Mouse (Mus musculus) layer of hippocampus, adult 2 months (tissue): ENCODE data around the gene Dnajb6. TPM values are rescaled to one million over a fixed set of nuclear protein-coding genes. Genes with fewer than 3 reads are reported as not detected.
A peak's percentile ranks its signal among the peaks of the same experiment; 100 is the strongest.

ENCODE experiments used
- DNase-seq, 2 experiments: peaks; one replicate each; pipeline ENCODE4 v3.0.0; 2022; ENCODE audit warnings: low spot score in 2 of 2
- H3K27ac ChIP-seq: fragments of 200-600 bp; 2 replicates; pipeline ENCODE4 v1.8.1; 2022
- H3K4me3 ChIP-seq: fragments of 200-600 bp; 2 replicates; pipeline ENCODE4 v1.8.1; 2022; ENCODE audit warnings: mild to moderate bottlenecking
- CTCF ChIP-seq: fragments of 200-600 bp; conservative IDR thresholded peaks from 2 replicates; pipeline ENCODE4 v1.8.1; 2022; ENCODE audit warnings: antibody characterized with exemption, mild to moderate bottlenecking, moderate library complexity
- total RNA-seq, 2 experiments: library from RNA; stranded (reverse); gene quantifications; 2 replicates each; pipeline ENCODE4 v1.2.3; 2021

The Dnajb6 gene
- total RNA-seq, 2 experiments from 2014 or later: 173 to 175 TPM

DNA sequence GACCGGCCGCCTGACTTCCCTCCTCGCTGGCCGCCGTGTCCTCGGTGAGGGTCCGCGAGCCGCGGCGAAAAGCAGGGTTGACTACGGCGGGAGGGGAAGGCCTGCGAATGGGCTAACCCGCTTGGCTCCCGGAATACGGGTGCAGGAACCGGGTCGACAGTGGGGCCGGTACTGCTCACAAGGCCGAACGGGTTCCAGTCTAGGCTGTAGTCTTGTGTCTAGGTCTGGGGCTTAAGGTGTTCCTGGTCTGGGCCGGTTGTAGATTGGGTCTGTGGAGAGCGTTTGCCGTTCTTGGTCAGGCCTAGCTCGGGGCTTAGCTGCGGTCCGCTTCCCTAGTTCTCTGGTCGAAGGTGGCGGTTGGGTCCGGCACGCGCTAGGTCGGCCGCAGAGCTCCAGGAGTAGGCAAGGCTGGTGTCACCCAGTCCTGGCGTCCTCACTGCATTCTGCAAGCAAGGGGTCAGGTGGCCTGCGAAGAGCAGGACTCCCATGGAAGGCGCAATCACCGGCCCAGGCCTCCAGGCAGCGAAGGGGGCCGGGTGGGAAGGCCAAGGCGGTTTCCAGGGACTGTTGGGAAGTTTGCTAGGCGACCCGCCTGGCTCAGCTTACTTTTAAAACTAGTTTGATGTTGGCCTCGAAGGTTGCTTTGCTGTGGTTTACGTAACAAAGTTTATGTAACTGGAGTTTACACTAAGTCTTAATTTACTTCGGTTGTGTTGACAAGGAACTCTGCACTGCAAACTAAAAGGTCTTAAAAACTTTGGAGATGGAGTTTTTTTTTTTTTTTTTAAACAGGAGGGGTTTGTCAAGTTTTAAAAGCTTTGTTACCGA, 799 bp downstream of the Dnajb6 start:
- DNase-seq: peak in 1 of 2 experiments; percentile 38
- no peak for TF ChIP-seq CTCF

DNA sequence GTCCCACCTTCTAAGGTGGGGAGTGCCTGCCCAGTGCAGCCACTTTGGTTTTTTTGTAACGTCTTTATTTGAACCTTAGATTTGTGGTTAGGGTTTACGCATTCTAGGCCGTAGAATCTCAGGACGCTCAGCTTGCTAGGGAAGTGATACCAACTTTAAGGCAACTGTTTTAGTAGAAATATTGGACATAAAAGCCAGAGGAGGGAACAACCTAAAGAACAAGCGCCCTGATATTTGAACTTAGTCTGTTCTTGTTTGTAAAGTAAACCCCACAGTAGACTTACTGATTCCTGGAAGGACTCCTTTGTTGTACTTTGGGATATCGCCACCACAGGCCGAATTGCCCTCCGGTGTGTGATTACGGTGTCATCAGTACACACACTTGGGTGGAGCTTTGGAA, 1.5 kb downstream of the Dnajb6 start:
- peak overlapping the region; percentile 98; the same call in 1 of the 2 replicates for H3K27ac ChIP-seq
- no peak for DNase-seq
- TF ChIP-seq CTCF: no peak
- H3K4me3 ChIP-seq: peak overlapping the region; percentile 89

More for the DNA sequence above, 799 bp downstream of the Dnajb6 start:
- H3K27ac ChIP-seq: peak overlapping the region; percentile 98
- peak overlapping the region; percentile 89 for H3K4me3 ChIP-seq

DNA sequence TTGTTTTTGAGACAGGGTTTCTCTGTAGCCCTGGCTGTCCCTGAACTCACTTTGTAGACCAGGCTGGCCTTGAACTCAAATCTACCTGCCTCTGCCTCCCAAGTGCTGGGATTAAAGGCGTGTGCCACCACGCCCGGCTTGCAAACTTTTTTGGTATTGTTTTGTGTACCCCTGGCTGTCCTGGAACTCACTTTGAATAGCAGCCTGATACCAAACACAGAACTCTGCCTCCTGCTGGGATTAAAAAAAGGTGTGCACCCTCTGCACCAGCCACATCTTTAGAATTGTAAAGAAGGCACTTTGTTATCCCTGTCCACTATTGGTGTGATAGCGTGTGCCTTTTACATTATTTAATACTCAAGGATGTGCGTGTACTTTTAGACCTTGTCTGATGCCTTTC, 2.0 kb downstream of the Dnajb6 start:
- DNase-seq: no peak
- Histone ChIP-seq H3K4me3 (peak overlapping the region; percentile 89; the same call in 1 of the 2 replicates), H3K27ac (no peak overlapping the region)
- no peak for TF ChIP-seq CTCF

DNA sequence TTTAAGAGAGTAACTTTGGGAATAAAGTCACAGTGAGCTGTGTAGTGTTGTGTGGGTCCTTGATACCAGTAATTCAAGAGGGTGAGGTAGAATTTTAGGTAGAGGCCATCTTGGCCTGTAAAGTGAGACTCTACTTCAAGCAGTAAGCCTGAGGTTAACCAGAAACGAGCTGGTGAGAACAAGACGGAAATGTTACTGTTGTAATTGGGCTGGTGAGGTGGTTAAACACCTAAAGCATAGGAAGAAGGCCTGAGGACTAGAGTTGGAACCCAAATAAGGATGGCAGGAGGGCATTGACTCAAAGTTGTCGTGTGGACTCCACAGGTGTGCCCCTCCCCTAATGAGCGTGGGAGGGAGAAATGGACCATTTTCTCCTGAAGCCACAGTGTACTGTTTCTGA, 2.6 kb downstream of the Dnajb6 start:
- TF ChIP-seq CTCF: no peak
- Histone ChIP-seq H3K4me3 (no peak overlapping the region), H3K27ac (no peak overlapping the region)
- no peak for DNase-seq

DNA sequence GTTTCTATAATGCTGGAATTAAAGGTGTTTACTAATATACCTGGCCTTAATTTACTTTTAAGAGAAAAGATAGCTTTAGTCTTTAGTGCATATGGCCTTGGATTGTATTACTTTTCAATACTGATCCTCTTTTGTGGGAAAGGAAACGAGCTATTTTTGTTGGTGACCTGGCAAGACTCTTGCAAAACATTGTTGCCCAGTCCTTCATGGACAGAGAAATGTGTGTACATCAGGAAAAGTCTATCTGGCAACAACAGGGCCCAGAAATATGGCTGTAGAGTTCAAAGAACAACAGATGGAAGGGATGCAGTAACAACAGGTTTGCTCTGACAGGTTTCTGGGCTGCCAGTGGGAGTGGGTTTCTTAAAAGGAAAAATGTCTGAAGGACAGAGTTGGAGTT, 5.2 kb downstream of the Dnajb6 start:
- no peak for TF ChIP-seq CTCF
- 0 out of 2 replicates have a peak overlapping the region, but pooled peaks have one; percentile 14 for H3K27ac ChIP-seq

DNA sequence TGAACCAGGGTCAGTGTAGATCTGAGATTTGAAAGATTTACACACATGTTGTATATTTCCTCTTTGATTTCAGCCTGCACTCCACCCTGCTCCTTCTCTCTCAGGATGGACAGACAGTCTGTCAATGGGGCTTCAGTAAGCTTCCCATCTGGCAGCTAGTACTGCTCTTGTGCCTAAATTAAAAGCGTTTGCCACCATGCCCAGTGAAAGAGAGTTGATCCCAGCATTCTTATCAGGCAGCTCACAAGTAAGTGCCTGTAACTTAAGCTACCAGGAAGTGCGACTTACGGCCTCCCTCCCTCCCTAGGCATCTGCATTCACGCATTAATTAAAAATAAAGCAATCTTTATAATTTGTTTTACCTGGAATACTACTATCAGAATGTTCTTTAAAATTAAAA, 5.6 kb downstream of the Dnajb6 start:
- no peak for DNase-seq
- H3K27ac ChIP-seq: 0 out of 2 replicates have a peak overlapping the region, but pooled peaks have one; percentile 14
- TF ChIP-seq CTCF: no peak
- no peak overlapping the region for H3K4me3 ChIP-seq

More for the DNA sequence above, 5.2 kb downstream of the Dnajb6 start:
- no peak for DNase-seq
- H3K4me3 ChIP-seq: no peak overlapping the region

DNA sequence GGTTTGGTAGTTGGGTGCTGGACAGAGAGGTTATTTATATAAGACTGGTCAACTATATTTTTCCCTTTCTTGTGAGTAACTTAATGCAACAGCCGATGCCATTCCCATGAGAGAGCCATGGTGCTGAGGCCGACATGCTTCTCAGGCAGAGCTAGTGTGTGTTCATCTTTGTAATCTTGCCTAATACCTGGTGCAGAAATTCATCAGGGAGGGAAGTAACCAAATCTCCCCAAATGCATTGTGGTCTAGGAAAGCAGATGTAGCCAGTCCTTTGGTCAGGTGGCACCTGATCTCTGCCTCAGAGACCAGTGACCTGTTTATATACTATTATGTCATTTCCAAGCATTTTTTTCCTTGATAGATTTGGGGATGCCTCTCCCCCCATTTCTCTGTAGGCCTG, 12.2 kb downstream of the Dnajb6 start:
- Histone ChIP-seq H3K27ac (no peak overlapping the region), H3K4me3 (no peak overlapping the region)
- DNase-seq: no peak
- no peak for TF ChIP-seq CTCF

DNA sequence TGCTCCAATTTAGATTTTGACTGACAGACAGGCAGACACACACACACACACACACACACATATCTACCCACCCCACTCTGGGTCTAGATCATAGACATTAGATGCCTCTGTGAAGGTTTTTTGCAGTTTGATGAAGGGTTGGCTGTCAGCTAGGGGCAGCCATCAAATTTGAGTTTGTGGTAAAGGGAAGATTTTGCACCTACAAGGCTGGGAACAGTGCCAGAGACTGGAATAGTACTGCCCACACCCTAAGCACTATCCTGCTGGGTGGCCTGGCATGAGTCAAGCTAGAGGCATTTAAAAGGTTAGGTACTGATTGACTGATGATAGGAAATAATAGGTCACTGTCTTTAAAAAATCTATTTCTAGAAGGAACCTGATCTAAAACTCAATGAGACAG, 15.8 kb downstream of the Dnajb6 start:
- TF ChIP-seq CTCF: no peak
- H3K27ac ChIP-seq: no peak overlapping the region
- H3K4me3 ChIP-seq: no peak overlapping the region
- no peak for DNase-seq

DNA sequence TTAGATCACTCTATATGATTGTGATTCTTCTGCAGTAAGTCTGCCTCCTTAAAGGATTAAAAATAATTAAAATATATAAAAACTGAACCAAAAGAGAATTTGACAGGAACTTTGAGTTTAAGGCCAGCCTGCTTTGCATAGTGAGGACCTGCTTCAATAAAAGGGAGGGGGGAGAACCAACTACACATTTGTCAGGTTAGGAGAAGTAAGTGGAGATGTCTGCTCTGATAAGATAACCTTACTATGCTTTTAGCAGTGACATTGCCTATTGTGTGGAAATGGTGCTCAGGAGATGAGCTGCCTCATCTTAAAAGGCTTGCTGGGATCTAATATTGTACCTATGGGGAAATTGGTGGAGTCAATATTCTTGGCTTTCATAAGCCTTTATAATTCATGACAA, 17.4 kb downstream of the Dnajb6 start:
- DNase-seq: no peak
- no peak overlapping the region for H3K4me3 ChIP-seq
- TF ChIP-seq CTCF: no peak
- H3K27ac ChIP-seq: no peak overlapping the region

DNA sequence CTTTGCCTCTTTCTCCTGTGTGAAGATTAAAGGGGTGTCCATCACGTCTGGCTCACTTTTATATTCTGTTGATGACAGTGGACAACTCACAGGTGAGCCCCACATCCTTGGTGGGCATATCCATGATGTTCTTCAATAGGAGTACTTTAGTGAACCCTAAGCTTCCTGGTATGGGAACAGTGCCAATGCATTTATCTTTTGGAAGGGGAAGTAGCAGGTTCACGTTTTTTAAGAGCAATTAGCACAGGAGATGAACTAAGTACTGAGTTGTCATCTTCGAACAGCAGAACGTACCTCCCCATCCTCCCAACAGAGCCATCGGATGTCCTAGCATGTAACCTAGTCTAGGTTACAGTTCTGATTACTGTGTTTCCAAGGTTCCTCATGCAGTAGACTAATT, 23.8 kb downstream of the Dnajb6 start:
- no peak for TF ChIP-seq CTCF

DNA sequence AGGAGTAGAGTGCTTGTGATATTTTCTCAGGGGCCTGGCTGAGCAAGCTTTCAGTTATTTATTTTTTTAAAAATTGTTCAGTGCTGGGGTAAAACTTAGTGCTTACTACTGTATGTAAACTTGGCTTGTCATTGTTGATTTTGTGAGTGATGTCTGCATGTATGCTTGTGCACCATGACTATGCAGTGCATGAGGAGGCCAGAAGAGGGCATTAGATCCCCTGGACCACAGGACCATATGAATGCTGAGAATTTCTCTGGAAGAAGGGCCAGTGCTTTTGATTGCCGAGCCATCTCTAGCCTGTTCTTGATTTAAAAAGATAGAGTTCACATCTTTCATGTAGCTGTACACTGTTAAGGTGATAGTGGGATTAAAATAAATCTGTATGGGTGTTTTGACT, 35.4 kb downstream of the Dnajb6 start:
- no peak for DNase-seq
- Histone ChIP-seq H3K27ac (no peak overlapping the region), H3K4me3 (no peak overlapping the region)
- peak; percentile 49 for TF ChIP-seq CTCF

More for the DNA sequence above, 23.8 kb downstream of the Dnajb6 start:
- no peak for DNase-seq
- Histone ChIP-seq H3K27ac (no peak overlapping the region), H3K4me3 (no peak overlapping the region)

DNA sequence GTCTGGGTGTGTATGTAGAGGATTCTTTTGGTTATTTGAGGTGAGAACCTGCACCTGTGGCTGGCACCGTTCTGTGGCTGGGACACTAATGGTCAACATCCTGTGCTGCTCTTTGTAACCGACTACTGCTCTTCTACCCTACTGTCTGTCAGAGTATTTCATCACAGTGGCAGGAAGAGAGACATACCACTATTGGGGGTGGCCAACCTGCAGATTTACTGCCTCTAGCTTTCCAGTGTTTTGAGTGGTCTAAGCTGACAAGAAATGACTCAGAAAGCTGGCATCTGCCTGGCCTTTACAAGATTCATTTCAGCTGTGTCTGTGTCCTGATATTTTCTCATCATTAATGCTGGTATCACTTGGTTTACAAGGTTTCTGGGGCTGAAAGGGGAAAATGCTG, 36.5 kb downstream of the Dnajb6 start:
- no peak for DNase-seq
- H3K27ac ChIP-seq: peak overlapping the region; percentile 82
- no peak for TF ChIP-seq CTCF
- no peak overlapping the region for H3K4me3 ChIP-seq

DNA sequence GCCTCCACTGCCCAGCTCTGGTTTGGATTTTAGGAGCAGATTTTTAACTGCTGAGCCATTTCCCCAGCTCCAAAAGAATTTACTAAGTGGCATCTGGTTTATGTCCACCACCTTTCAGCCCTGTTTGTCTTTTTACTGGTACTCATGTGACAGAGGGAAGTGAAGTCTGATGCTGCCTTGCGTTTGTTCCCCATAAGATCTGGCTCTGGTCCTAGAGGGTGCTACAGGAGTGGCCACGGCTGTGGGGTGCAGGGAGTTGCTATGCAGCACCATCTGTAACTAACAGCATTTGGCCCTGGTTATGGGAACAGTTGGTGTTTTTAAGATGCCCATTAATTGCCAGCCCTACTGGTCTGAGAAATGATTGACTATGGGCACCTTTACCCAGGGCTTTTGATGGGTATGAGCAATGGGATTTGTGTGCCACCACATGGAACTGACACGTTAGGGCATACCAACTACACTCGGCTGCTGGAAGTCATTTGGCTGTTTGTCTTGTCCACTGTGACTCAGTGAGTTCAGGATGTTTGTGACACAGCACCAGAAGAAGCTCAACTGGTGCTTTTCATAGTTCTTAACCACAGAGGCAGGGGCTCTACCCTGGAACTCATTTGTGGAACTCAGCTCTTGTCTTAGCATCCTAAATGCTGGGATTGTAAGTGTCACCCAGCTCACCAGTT, 37.3 kb downstream of the Dnajb6 start:
- DNase-seq: peak; percentile 32 to 39
- Histone ChIP-seq H3K27ac (peak overlapping the region; percentile 82), H3K4me3 (no peak overlapping the region)
- no peak for TF ChIP-seq CTCF
